Mouse (Mus musculus): ENCODE results near the gene Slc25a24.

Gene Slc25a24

DNA sequence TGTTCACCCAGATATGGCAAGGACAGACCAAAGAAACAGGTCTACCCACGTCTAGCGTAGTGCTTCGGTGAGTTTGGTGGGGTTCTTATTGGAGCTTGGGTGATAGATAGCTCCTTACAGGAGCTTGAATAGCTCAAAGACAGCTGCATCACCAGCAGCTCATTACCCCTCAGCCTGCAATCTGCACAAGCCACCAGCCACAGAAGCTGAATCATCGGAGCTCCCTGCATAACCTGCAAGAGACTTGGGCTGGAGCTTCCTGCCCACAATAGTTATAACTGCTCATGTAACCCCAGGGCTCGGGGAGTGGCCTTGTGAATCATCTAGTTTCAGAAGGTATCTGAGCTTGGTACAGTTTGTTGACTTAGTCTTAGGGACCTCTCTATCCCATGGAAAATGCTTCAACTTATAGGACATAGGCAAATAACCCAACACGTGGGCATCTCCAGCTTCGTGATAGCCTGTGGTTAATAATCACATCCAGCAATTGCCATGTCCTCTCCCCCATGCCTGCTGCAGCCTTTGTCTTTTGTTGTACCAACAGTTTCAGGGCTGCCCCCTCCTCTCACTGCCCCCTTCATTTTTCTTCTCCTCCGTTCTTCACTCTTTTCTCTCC lies 42.4 kb downstream of the Slc25a24 start:
- intact Hi-C loops (cut with DNase I), result no loop called here

DNA sequence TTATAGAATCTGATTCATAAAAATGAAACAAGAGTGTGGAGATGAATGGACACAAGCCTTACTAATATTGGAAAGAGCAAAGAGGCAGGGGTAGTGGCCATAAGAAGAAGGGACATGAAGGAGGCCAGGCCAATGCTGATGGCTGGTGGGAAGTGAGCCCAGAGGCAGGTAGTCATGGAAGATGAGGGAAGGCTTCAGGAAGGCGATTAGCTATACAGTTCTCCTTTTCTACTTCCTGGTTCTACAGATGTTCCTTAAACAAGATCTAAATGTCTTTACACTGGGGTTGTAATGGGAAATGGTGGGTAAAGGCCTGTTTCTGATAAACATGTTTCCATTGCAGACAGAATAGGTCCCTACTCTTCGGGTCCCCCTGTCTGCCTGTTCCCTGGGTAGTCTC lies 46.2 kb downstream of the Slc25a24 start:
- intact Hi-C loops (cut with DNase I), result no loop called here

DNA sequence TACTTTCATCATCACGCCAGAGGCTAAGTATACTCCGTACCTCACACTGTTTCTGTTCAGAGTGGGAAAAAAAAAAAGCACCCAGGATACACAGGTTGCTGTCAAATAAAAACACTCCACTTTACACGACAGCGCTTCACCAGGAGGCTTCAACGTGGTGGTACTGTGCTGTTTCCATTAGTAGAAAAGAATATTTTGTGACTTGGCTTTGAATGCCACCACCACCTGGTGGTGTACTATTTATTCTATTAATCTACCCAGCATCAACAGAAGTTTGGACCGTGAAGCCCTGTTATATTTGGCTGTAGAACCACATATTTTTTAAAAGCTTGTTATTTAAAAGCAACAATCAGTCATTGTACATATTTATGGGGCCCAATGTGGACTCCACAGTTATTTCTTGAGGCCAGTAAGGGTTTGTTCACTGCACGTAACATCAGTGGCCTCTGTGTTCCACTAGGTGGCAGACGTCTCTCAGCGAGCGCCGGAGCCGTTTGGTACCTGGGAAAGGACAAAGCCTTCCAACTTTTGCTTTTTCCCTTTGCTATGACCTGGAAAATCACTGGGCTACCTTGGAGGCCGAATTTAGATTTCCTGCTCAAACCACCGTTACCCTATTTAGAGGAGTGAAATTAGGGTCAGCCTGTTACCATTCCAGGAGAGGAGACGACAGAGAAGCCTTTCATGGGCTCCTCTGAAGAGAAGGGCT lies 48.3 kb downstream of the Slc25a24 start:
- intact Hi-C loops (cut with DNase I), result loop anchor here (1.0 to 10.0 kb wide), 2 partner anchors 164 to 320 kb away; no protein-coding TSS in a partner anchor

DNA sequence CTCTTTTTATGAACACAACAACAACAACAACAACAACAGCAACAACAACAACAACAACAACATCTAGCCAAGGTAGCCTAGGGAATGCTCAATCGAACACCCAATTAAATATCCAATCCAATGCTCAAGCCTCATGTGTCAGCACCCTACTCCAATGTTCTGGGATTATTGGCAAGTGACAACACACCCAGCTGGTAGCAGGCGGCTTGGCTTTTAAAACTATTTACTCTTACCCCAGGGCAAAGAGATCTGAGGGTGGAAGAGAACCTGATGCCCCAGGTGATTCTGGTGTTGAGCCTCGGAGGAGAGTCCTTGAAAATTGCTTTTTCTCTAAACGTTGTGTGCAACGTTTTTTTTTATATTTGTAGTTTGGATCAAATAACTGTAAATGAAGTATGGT lies 51.4 kb downstream of the Slc25a24 start:
- intact Hi-C loops (cut with DNase I), result loop anchor here (10.0 kb wide), 1 partner anchor 160 kb away; no protein-coding TSS in a partner anchor

DNA sequence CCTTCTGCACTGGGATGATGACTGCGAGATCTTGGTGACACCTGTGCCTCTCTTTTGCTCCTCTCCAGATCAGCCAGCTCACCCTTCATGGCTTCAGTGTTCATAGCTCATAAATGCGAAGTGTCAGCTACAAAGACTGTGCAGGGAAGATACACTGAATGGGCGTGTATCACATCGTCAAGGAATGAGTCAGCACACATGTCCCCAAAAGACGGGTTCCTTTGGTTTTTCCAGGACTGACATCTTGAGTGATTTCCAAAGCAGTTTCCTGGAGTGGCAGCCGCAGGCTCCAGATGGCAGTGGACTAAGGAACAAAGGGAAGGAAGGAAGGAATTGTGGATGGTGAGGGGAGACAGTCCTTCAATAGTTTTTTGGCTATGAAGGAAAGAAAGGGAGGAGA lies 55.8 kb downstream of the Slc25a24 start:
- intact Hi-C loops (cut with DNase I), result loop anchor here (10.0 kb wide), 1 partner anchor 156 kb away; no protein-coding TSS in a partner anchor

DNA sequence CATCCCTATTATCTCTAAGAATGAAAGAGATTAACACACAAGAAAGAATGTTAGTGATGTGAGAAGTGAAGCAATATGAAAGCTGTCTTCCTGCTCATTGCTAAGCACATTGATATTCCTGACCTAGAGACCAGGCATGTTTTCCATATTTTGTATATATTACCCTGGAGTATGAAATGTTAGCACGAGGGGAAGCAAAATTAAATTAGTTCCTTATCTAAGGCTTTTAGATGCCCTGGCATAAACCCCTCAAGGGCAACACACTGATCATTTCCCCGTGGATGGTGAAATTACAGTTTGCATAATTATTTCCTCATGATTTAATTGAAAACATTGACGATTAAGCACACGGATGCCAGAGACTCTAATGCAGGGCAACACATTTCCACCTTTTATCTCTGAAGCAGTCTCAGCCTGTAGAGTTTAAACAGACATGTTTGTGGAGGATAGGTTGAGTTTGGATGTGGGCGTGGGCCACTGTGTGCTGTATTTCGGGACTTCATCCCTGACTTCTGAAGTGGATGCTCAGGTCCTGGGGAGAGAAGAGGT lies 56.7 kb downstream of the Slc25a24 start:
- intact Hi-C loops (cut with DNase I), result loop anchor here (10.0 kb wide), 1 partner anchor 155 kb away; no protein-coding TSS in a partner anchor

DNA sequence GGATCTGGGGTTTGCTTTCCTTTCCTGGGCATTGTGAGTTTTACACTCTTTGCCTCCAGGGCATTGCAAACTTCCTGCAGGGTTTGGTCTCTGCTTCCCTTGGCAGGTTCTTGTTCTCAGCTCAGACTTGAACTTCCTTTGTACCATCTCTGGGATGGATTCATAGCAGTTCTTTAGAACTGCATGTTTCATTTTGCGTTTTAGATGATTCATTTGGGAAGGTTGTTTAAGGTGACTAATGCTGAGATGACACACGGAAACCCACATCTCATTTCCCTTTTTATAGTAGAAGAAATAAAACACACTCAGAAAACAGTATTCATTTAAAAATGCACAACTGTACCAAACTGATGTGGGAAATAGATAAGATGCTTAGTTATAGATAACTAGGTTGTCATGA lies 73.2 kb downstream of the Slc25a24 start:
- intact Hi-C loops (cut with DNase I), result no loop called here

DNA sequence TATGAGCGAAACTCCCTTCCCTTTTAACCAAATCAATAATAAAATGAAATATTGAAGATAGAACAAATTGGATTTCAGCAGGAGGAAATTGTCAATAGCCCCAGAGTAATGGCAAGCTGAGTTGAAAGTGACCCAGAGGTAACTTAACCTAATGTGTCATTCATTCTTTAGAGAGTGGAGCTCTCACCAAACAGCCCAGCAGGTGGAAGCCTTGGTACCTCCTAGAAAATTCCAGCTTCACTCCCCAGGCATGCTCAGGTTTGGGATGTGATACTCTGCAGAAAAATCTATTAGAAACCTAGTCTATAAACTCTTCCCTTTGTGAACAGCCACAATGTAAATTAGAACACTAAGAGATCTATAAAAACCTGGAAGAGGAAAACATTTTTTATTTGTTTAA lies 76.3 kb downstream of the Slc25a24 start:
- intact Hi-C loops (cut with DNase I), result no loop called here

DNA sequence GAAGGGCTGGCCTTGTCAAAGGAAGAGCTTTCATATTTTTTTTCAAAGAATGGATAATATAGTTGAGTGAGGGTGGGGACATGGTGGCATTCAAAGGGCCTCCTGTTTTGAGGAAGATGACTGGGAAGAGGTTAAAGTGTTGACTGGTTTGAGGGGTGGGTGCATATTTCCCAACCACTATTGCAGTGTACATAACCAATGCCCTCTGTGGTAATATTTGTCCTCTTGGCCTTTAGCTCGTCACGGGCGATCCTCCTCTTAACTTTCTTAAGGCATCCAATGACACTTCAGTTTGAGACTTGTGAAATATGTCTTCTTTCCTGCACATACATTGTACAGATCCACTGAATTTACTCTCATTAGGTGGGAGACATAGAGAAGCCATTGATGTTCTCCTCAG lies 89.4 kb downstream of the Slc25a24 start:
- intact Hi-C loops (cut with DNase I), result no loop called here

DNA sequence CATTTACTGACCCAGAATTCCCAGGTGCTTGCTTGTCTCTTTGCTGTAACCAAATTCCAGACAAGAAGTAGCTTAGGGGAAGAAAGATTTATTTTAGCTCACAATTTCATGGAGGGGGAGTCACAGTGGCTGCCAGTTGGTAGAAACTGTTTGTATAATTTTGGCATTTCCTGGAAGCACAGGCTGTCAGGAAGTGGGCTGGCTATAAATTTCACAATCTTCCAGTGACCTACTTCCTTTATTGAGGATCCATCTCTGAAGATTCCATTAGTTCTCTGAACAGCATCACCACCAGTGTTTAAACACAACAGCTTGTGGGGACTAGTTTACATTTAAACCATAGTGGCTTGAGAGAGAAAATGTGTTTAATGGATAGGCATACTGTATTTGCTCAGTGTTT lies 93.4 kb downstream of the Slc25a24 start:
- intact Hi-C loops (cut with DNase I), result no loop called here

Data from adrenal gland (tissue).